Mouse (Mus musculus): ENCODE results near the gene Fam151b. TPM values are rescaled to one million over a fixed set of nuclear protein-coding genes. Genes with fewer than 3 reads are reported as not detected.
A peak's percentile ranks its signal among the peaks of the same experiment; 100 is the strongest.

Fam151b gene
- total RNA-seq (2021): 1 to 10 TPM; 1.3 to 1.5 TPM
- long read RNA-seq, experiment 1, partial matches to known transcripts: 0 of 3 reads
- long read RNA-seq, experiment 1, other reads (novel, unspliced or antisense): 3 of 3 reads
- long read RNA-seq, experiment 2, partial matches to known transcripts: 0 of 1 reads
- long read RNA-seq, experiment 2, other reads (novel, unspliced or antisense): 0 of 1 reads

GRCm38 (mm10) chr13:92483852-92484463 lies at the start of gene Fam151b:
Gene Fam151b, minus strand, starts transcription at chr13:92484015.
- DNase-seq: peak; percentile 90 to 94

- no peak for DNase-seq
These were observed 48.4 kb upstream of the Fam151b start for GRCm38 (mm10) chr13:92532216-92532615.

- DNase-seq: no peak
These were observed 47.4 kb upstream of the Fam151b start for GRCm38 (mm10) chr13:92531237-92531636.

GRCm38 (mm10) chr13:92530721-92531211 lies 47.0 kb upstream of the Fam151b start, which contains the start of gene Zfyve16:
Gene Zfyve16, minus strand, starts transcription at chr13:92530868.
- peak; percentile 98 to 99 for DNase-seq

- no peak for DNase-seq
These were observed 46.3 kb upstream of the Fam151b start for GRCm38 (mm10) chr13:92529828-92530720.

- DNase-seq: no peak
These were observed 39.5 kb upstream of the Fam151b start for GRCm38 (mm10) chr13:92523178-92523813.

- DNase-seq: no peak
These were observed 21.1 kb upstream of the Fam151b start for GRCm38 (mm10) chr13:92504871-92505270.

- DNase-seq: no peak
These were observed 8.1 kb upstream of the Fam151b start for GRCm38 (mm10) chr13:92491923-92492322.

GRCm38 (mm10) chr13:92490817-92491216 lies 7.0 kb upstream of the Fam151b start:
- peak; percentile 9 to 14 for DNase-seq

GRCm38 (mm10) chr13:92483348-92483747 lies 467 bp downstream of the Fam151b start:
- DNase-seq: peak; percentile 38 to 52

GRCm38 (mm10) chr13:92470151-92470550 lies 13.7 kb downstream of the Fam151b start:
- peak in 1 of 2 experiments; percentile 2 for DNase-seq

- no peak for DNase-seq
These were observed 14.4 kb downstream of the Fam151b start for GRCm38 (mm10) chr13:92469381-92469780.

GRCm38 (mm10) chr13:92467891-92468290 lies 15.9 kb downstream of the Fam151b start:
- no peak for DNase-seq

- DNase-seq: no peak
These were observed 19.1 kb downstream of the Fam151b start for GRCm38 (mm10) chr13:92464698-92465097.

GRCm38 (mm10) chr13:92446872-92447271 lies 36.9 kb downstream of the Fam151b start:
- DNase-seq: no peak

GRCm38 (mm10) chr13:92440286-92440685 lies 43.5 kb downstream of the Fam151b start:
- DNase-seq: no peak

- DNase-seq: no peak
These were observed 45.2 kb downstream of the Fam151b start for GRCm38 (mm10) chr13:92438656-92439055.

GRCm38 (mm10) chr13:92427351-92427855 lies 56.4 kb downstream of the Fam151b start:
- no peak for DNase-seq

GRCm38 (mm10) chr13:92426294-92427051 lies 57.3 kb downstream of the Fam151b start:
- DNase-seq: no peak

- DNase-seq: no peak
These were observed 58.0 kb downstream of the Fam151b start, which contains the start of gene Ankrd34b for GRCm38 (mm10) chr13:92425758-92426264. Gene Ankrd34b, plus strand, starts transcription at chr13:92425896.

- no peak for DNase-seq
These were observed 60.1 kb downstream of the Fam151b start for GRCm38 (mm10) chr13:92423711-92424110.
